8 mouse cellular contexts compared by ENCODE assay signal in the genomic region with DNA sequence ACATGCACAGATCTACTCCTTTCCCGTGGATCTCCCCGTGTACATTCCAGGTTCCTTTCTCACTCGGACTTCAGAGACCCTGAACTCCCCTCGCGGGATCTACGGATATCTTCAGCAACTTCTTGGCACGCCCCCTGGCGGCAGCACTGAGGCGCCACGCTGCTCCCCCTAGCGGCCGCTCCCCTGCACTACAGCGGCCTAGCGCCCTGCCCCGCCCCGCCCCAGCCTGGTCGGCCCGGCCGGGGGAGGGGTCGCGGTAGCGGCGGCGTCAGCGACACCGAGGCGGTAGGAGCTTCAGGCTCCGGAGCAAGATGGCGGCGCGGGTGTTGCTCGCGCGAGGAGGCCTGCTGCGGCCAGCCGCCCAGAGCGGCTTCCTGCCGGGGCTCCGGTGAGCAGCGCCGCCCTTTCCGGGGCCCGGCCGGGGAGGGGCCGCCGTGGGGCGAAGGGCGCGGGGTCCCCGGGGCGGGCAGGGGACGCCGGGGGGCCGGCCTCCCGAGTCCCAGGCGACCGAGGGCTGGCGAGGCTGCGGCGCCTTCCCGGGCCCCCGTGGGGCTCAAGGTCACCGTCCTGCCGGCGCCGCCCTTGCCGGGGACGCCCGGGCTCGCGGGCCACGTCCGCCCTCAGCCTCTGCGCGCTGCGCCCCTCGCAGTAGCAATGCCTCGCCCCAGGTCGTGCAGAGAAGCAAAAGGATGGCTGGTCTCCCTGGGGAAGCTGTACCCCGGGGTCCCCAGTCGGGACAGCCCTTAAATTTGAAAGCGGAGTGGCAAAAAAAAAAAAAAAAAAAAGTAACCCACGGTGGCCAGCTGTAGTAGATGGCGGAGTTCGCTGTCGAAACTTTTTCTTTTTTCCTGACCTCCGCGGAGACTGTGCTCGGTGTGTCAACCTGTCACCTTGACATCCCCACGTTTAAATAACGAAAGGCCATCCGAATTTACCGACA. TPM values are rescaled to one million over a fixed set of nuclear protein-coding genes. Genes with fewer than 3 reads are reported as not detected.
DNase-seq lines count a peak whose midpoint lies in the region; ATAC-seq and TF ChIP-seq lines count a peak whose summit lies in the region.

A gene (plus strand): TSS at position 230 of the 940 bp plus-strand sequence.

- no peaks in the 10 kb centered on the region for H3K9me3 ChIP-seq in forebrain, embryonic 16.5 days (ENCODE audit: control insufficient read depth, low read length)
- H3K9me3 ChIP-seq in lung, embryonic 14.5 days (ENCODE audit: low read depth, low read length): no peaks in the 10 kb centered on the region

- TF ChIP-seq POLR2A in olfactory bulb, adult 2 months (IDR thresholded peaks at IDR 0.05; ENCODE audit: insufficient read depth, low read depth, low read length): peak; percentile 77
- peak; percentile 91 for TF ChIP-seq POLR2A in thymus, adult 2 months (IDR thresholded peaks at IDR 0.05; ENCODE audit: control insufficient read depth, extremely low read depth, insufficient read depth, low read length, poor library complexity)

- WGBS in forebrain, embryonic 16.5 days: under 1% methylated on average over 88 of the region's 93 CpGs
- WGBS in lung, embryonic 14.5 days: under 1% methylated on average over 79 of the region's 93 CpGs
- under 1% methylated on average over 93 of the region's 93 CpGs for WGBS in olfactory bulb, adult 2 months
- WGBS in thymus, adult 2 months: under 1% methylated on average over 90 of the region's 93 CpGs

- ATAC-seq in forebrain, embryonic 16.5 days: peak; percentile 96
- ATAC-seq in lung, embryonic 14.5 days (ENCODE audit: insufficient read depth): peak; percentile 94

- peak within 1 kb of the TSS; percentile 60 for H3K4me2 ChIP-seq in forebrain, embryonic 16.5 days (ENCODE audit: low read length)
- H3K4me2 ChIP-seq in lung, embryonic 14.5 days: peak within 1 kb of the TSS; percentile 71

- H3K27me3 ChIP-seq in forebrain, embryonic 16.5 days (replicated peaks; ENCODE audit: control insufficient read depth, insufficient read depth, low read length): no peaks in the 10 kb centered on the region
- no peaks in the 10 kb centered on the region for H3K27me3 ChIP-seq in lung, embryonic 14.5 days (ENCODE audit: insufficient read depth, low read length)
- no peaks in the 10 kb centered on the region for H3K27me3 ChIP-seq in thymus, adult 2 months (ENCODE audit: control insufficient read depth, insufficient read depth, low read length)

- TF ChIP-seq CTCF in layer of hippocampus, adult 2 months (conservative IDR thresholded peaks at IDR 0.05): peak; percentile 100
- peak; percentile 97 for TF ChIP-seq CTCF in lung, embryonic 14.5 days (IDR thresholded peaks at IDR 0.05; ENCODE audit: low read depth)
- peak; percentile 100 for TF ChIP-seq CTCF in olfactory bulb, adult 2 months (IDR thresholded peaks at IDR 0.05; ENCODE audit: insufficient read depth, low read depth, low read length)
- TF ChIP-seq CTCF in thymus, adult 2 months (IDR thresholded peaks at IDR 0.05; ENCODE audit: borderline replicate concordance, control insufficient read depth, extremely low read depth, insufficient read depth, low read length, poor library complexity): peak; percentile 100

- H3K9ac ChIP-seq in forebrain, embryonic 16.5 days (replicated peaks; ENCODE audit: low read depth, low read length): peak within 1 kb of the TSS; percentile 95
- H3K9ac ChIP-seq in lung, embryonic 14.5 days: peak within 1 kb of the TSS; percentile 92

- DNase-seq in ES-CJ7 (ENCODE audit: low read depth, low spot score): peak; percentile 91
- peak; percentile 90 for DNase-seq in cerebellum, adult 11-12 months
- DNase-seq in heart, postnatal 36 days: peak; percentile 97 to 99
- DNase-seq in layer of hippocampus, adult 2 months (ENCODE audit: low spot score in 2 of 2): peak; percentile 86 to 93
- peak; percentile 92 for DNase-seq in lung, embryonic 14.5 days
- peak; percentile 94 for DNase-seq in thymus, adult 2 months

- peaks cover 10% of the 10 kb centered on the region; the same call in 1 of the 2 replicates for H3K4me1 ChIP-seq in forebrain, embryonic 16.5 days (replicated peaks; ENCODE audit: control insufficient read depth, insufficient read depth, low read length)
- H3K4me1 ChIP-seq in lung, embryonic 14.5 days (ENCODE audit: insufficient read depth): peaks cover 16% of the 10 kb centered on the region
- H3K4me1 ChIP-seq in olfactory bulb, adult 2 months (ENCODE audit: control insufficient read depth, insufficient read depth, low read length): peaks cover 11% of the 10 kb centered on the region
- peaks cover 9% of the 10 kb centered on the region for H3K4me1 ChIP-seq in thymus, adult 2 months (replicated peaks; ENCODE audit: control insufficient read depth, insufficient read depth, low read length)

- H3K36me3 ChIP-seq in forebrain, embryonic 16.5 days (ENCODE audit: control insufficient read depth, insufficient read depth): no peaks in the 10 kb centered on the region
- H3K36me3 ChIP-seq in lung, embryonic 14.5 days (ENCODE audit: insufficient read depth): no peaks in the 10 kb centered on the region
- no peaks in the 10 kb centered on the region for H3K36me3 ChIP-seq in thymus, adult 2 months (ENCODE audit: control insufficient read depth, insufficient read depth, low read length)

- intact Hi-C loops in heart, postnatal 36 days (cut with DNase I): loop anchor here (5.0 to 10.0 kb wide), 3 partner anchors 113 to 703 kb away; a partner anchor contains a TSS

- H3K27ac ChIP-seq in forebrain, embryonic 16.5 days (ENCODE audit: low read length): peak within 1 kb of the TSS; percentile 92
- H3K27ac ChIP-seq in layer of hippocampus, adult 2 months: peak within 1 kb of the TSS; percentile 96
- peak within 1 kb of the TSS; percentile 98 for H3K27ac ChIP-seq in lung, embryonic 14.5 days (ENCODE audit: low read depth)
- peak within 1 kb of the TSS; percentile 83 for H3K27ac ChIP-seq in olfactory bulb, adult 2 months (ENCODE audit: insufficient read depth, low read depth, low read length)
- peak within 1 kb of the TSS; percentile 17; the same call in 1 of the 2 replicates for H3K27ac ChIP-seq in thymus, adult 2 months (ENCODE audit: control insufficient read depth, insufficient read depth, low read length)

- peak within 1 kb of the TSS; percentile 76 for H3K4me3 ChIP-seq in forebrain, embryonic 16.5 days (replicated peaks; ENCODE audit: low read length)
- peak within 1 kb of the TSS; percentile 86 for H3K4me3 ChIP-seq in layer of hippocampus, adult 2 months
- H3K4me3 ChIP-seq in lung, embryonic 14.5 days (ENCODE audit: low read depth, low read length): peak within 1 kb of the TSS; percentile 85
- H3K4me3 ChIP-seq in olfactory bulb, adult 2 months (ENCODE audit: insufficient read depth, low read depth, low read length): peak within 1 kb of the TSS; percentile 96
- H3K4me3 ChIP-seq in thymus, adult 2 months (ENCODE audit: control insufficient read depth, insufficient read depth, low read length): peak within 1 kb of the TSS; percentile 67

RNA-seq across cellular contexts. Expression of the gene that starts here (rescaled TPM):
- polyA plus RNA-seq in forebrain, embryonic 16.5 days (2015; fragmentation: Nextera tagmentation; extraction: Ambion mirVana): 74.0 and 77.2 TPM in 2 replicates
- total RNA-seq in heart, postnatal 36 days (2021): 100 to 1,000 TPM; 766 to 842 TPM
- 10 to 100 TPM; 81.2 to 81.8 TPM for total RNA-seq in layer of hippocampus, adult 2 months (2021)
- 82.2 and 86.2 TPM in 2 replicates for polyA plus RNA-seq in lung, embryonic 14.5 days (2014; fragmentation: Nextera tagmentation; extraction: Ambion mirVana)
- polyA plus RNA-seq in olfactory bulb, adult 2 months (2012; ENCODE audit: insufficient read depth, insufficient read length, low replicate concordance, missing spikeins): not detected in 2 replicates
- polyA plus RNA-seq in thymus, adult 2 months (2012; rRNA removed): 31.5 and 45.9 TPM in 2 replicates

Comparison
In these comparisons a context has a peak if more than half of its experiments do, and no peak if none do; other contexts are left out.
1. Peak in every context shown above with its lines: DNase-seq, ATAC-seq, H3K4me3 ChIP-seq and H3K27ac ChIP-seq.
2. RNA of the gene that starts here (total RNA-seq): 766 to 842 TPM in heart, postnatal 36 days; 81.2 to 81.8 TPM in layer of hippocampus, adult 2 months; every median in the first group is over 4 times any median in the second.
3. H3K27ac ChIP-seq: peak in every context shown above with its lines; median percentile 98 in lung, embryonic 14.5 days; 96 in layer of hippocampus, adult 2 months; 92 in forebrain, embryonic 16.5 days; 83 in olfactory bulb, adult 2 months; 17 in thymus, adult 2 months.